Mouse (Mus musculus) midbrain, postnatal 0 days (tissue): ENCODE results near the gene St5. TPM values are rescaled to one million over a fixed set of nuclear protein-coding genes. Genes with fewer than 3 reads are reported as not detected.

Experiments
- ATAC-seq: fragments of 200-750 bp; cut with Nextera tagmentation; 2 replicates; pipeline ENCODE4 v1.8.0; 2017; ENCODE audit warnings: moderate number of reproducible peaks, mild to moderate bottlenecking, moderate TSS enrichment, moderate library complexity; ENCODE audit not compliant: low FRiP score
- DNase-seq: peaks from one replicate; pipeline ENCODE4 v3.0.0-alpha.2; 2015; ENCODE audit warnings: low spot score
- H3K27ac ChIP-seq: fragments of 300-500 bp; sonication (generic); 2 replicates; pipeline ENCODE4 v1.5.1; 2014; ENCODE audit warnings: low read depth, mild to moderate bottlenecking, low read length, mixed read lengths
- H3K27me3 ChIP-seq: fragments of 300-500 bp; sonication (generic); 2 replicates; pipeline ENCODE4 v1.6.1; 2014; ENCODE audit warnings: low read length, control low read depth, mixed read lengths; ENCODE audit not compliant: insufficient read depth
- H3K36me3 ChIP-seq: fragments of 300-500 bp; sonication (generic); 2 replicates; pipeline ENCODE4 v1.6.1; 2014; ENCODE audit warnings: low read length, control low read depth, mixed read lengths; ENCODE audit not compliant: insufficient read depth
- H3K4me1 ChIP-seq: fragments of 300-500 bp; sonication (generic); 2 replicates; pipeline ENCODE4 v1.6.1; 2014; ENCODE audit warnings: mild to moderate bottlenecking, control low read depth, antibody characterized with exemption, low read length, mixed read lengths; ENCODE audit not compliant: insufficient read depth
- H3K4me2 ChIP-seq: fragments of 300-500 bp; sonication (generic); 2 replicates; pipeline ENCODE4 v1.6.1; 2014; ENCODE audit warnings: low read depth, mild to moderate bottlenecking, low read length, mixed read lengths; ENCODE audit not compliant: poor library complexity, severe bottlenecking
- H3K4me3 ChIP-seq: fragments of 300-500 bp; sonication (generic); 2 replicates; pipeline ENCODE4 v1.5.1; 2014; ENCODE audit warnings: low read depth, mild to moderate bottlenecking, low read length, moderate library complexity
- H3K9ac ChIP-seq: fragments of 300-500 bp; sonication (generic); replicated peaks from 2 replicates; pipeline ENCODE4 v1.6.1; 2014; ENCODE audit warnings: mild to moderate bottlenecking, low read length, moderate library complexity, mixed read lengths; ENCODE audit not compliant: poor library complexity, severe bottlenecking
- H3K9me3 ChIP-seq: fragments of 300-500 bp; sonication (generic); 2 replicates; pipeline ENCODE4 v1.6.1; 2016; ENCODE audit warnings: low read length, control low read depth
- CTCF ChIP-seq: IDR thresholded peaks from 2 replicates; pipeline ENCODE4 v1.5.1; 2016; ENCODE audit warnings: antibody characterized with exemption, mild to moderate bottlenecking
- WGBS: fragments of 180-500 bp; shearing (Covaris S2); extraction: QIAGEN DNeasy Blood & Tissue Kit; methylation state at CpG from one replicate; pipeline ENCODE4 v1.1.7; 2014; 5-methylcytosine and 5-hydroxymethylcytosine counted together
- polyA plus RNA-seq: library from polyadenylated mRNA; unstranded; fragments of >200 nt; fragmentation: Nextera tagmentation; extraction: Ambion mirVana; gene quantifications from 2 replicates; pipeline ENCODE4 v1.2.1, GENCODE M21; 2015
- total RNA-seq: library from RNA; depleted of rRNA; stranded (reverse); fragments of >200 nt; gene quantifications from 2 replicates; pipeline ENCODE4 v1.2.3, GENCODE M21; 2014

Gene St5
- total and polyA plus RNA-seq, 2 experiments from 2014 or later = 14.4 to 48.3 TPM

GRCm38 (mm10) chr7:109613531-109614021 lies 89.8 kb downstream of the St5 start:
- TF ChIP-seq CTCF = no peak
- no peak overlapping the region for H3K9ac ChIP-seq
- no peak overlapping the region for H3K4me3 ChIP-seq
- H3K27me3 ChIP-seq = no peaks in the 10 kb centered on the region
- ATAC-seq (no peak), DNase-seq (no peak)
- peaks cover 15% of the 10 kb centered on the region; the same call in 1 of the 2 replicates for H3K4me1 ChIP-seq
- H3K36me3 ChIP-seq = no peaks in the 10 kb centered on the region
- WGBS = 62% methylated on average over 5 of the region's 5 CpGs
- H3K9me3 ChIP-seq = no peaks in the 10 kb centered on the region
- no peak overlapping the region for H3K27ac ChIP-seq
- H3K4me2 ChIP-seq = no peak overlapping the region; the same call in 1 of the 2 replicates

- Histone ChIP-seq H3K4me1 (peaks cover 15% of the 10 kb centered on the region; the same call in 1 of the 2 replicates), H3K9ac (no peak overlapping the region), H3K4me2 (no peak overlapping the region), H3K36me3 (no peaks in the 10 kb centered on the region), H3K9me3 (no peaks in the 10 kb centered on the region), H3K27me3 (no peaks in the 10 kb centered on the region), H3K4me3 (no peak overlapping the region), H3K27ac (no peak overlapping the region)
- DNase-seq = no peak
- ATAC-seq = no peak
- TF ChIP-seq CTCF = no peak
- WGBS = 67% methylated on average over 3 of the region's 3 CpGs
These were observed 90.4 kb downstream of the St5 start for GRCm38 (mm10) chr7:109613051-109613450.

GRCm38 (mm10) chr7:109612531-109612930 lies 90.9 kb downstream of the St5 start:
- DNase-seq (peak; percentile 58), ATAC-seq (no peak)
- Histone ChIP-seq H3K9me3 (no peaks in the 10 kb centered on the region), H3K36me3 (no peaks in the 10 kb centered on the region), H3K27ac (peak overlapping the region; percentile 62), H3K27me3 (no peaks in the 10 kb centered on the region), H3K4me2 (no peak overlapping the region), H3K9ac (no peak overlapping the region), H3K4me1 (peaks cover 15% of the 10 kb centered on the region; the same call in 1 of the 2 replicates), H3K4me3 (no peak overlapping the region)
- TF ChIP-seq CTCF = no peak
- 39% methylated on average over 2 of the region's 2 CpGs for WGBS

- WGBS = 83% methylated on average over 2 of the region's 2 CpGs
- no peaks in the 10 kb centered on the region for H3K36me3 ChIP-seq
- DNase-seq (no peak), ATAC-seq (no peak)
- no peaks in the 10 kb centered on the region for H3K9me3 ChIP-seq
- H3K27ac ChIP-seq = no peak overlapping the region
- TF ChIP-seq CTCF = no peak
- no peak overlapping the region for H3K4me2 ChIP-seq
- H3K4me3 ChIP-seq = no peak overlapping the region
- H3K27me3 ChIP-seq = no peaks in the 10 kb centered on the region
- H3K9ac ChIP-seq = no peak overlapping the region
- peaks cover 9% of the 10 kb centered on the region; the same call in 1 of the 2 replicates for H3K4me1 ChIP-seq
These were observed 93.1 kb downstream of the St5 start for GRCm38 (mm10) chr7:109610348-109610747.

GRCm38 (mm10) chr7:109609565-109610345 lies 93.7 kb downstream of the St5 start:
- WGBS = 60% methylated on average over 6 of the region's 6 CpGs
- DNase-seq (no peak), ATAC-seq (no peak)
- Histone ChIP-seq H3K9ac (no peak overlapping the region), H3K27me3 (no peaks in the 10 kb centered on the region), H3K4me1 (peaks cover 9% of the 10 kb centered on the region; the same call in 1 of the 2 replicates), H3K4me2 (no peak overlapping the region), H3K9me3 (no peaks in the 10 kb centered on the region), H3K36me3 (no peaks in the 10 kb centered on the region), H3K27ac (no peak overlapping the region), H3K4me3 (no peak overlapping the region)
- TF ChIP-seq CTCF = no peak

- no peak overlapping the region for H3K9ac ChIP-seq
- H3K4me1 ChIP-seq = peaks cover 9% of the 10 kb centered on the region; the same call in 1 of the 2 replicates
- H3K36me3 ChIP-seq = no peaks in the 10 kb centered on the region
- no peak overlapping the region for H3K27ac ChIP-seq
- H3K4me2 ChIP-seq = no peak overlapping the region
- no peak for TF ChIP-seq CTCF
- H3K4me3 ChIP-seq = no peak overlapping the region
- no peaks in the 10 kb centered on the region for H3K27me3 ChIP-seq
- DNase-seq = no peak
- ATAC-seq = no peak
- H3K9me3 ChIP-seq = no peaks in the 10 kb centered on the region
- WGBS = 91% methylated on average over 6 of the region's 6 CpGs
These were observed 94.6 kb downstream of the St5 start for GRCm38 (mm10) chr7:109608831-109609230.
